Mouse (Mus musculus) lung, adult 2 months (tissue): ENCODE results near the gene Zbtb42. TPM values are rescaled to one million over a fixed set of nuclear protein-coding genes. Genes with fewer than 3 reads are reported as not detected.

ENCODE experiments used
- DNase-seq: peaks from one replicate; pipeline ENCODE4 v3.0.0; 2022
- H3K4me1 ChIP-seq: fragments of 200-500 bp; 2 replicates; pipeline ENCODE4 v1.6.1; 2011; ENCODE audit warnings: low read length; ENCODE audit not compliant: control insufficient read depth, insufficient read depth
- H3K4me3 ChIP-seq: fragments of 200-500 bp; replicated peaks from 2 replicates; pipeline ENCODE3; 2011; ENCODE audit warnings: low read depth, mild to moderate bottlenecking, control low read depth, low read length; ENCODE audit errors: extremely low read depth
- CTCF ChIP-seq: fragments of 200-500 bp; IDR thresholded peaks from 2 replicates; pipeline ENCODE4 v1.5.1; 2011; ENCODE audit warnings: mild to moderate bottlenecking, low read length, control low read depth; ENCODE audit not compliant: insufficient read depth
- POLR2A ChIP-seq: fragments of 200-500 bp; IDR thresholded peaks from 2 replicates; pipeline ENCODE4 v1.6.1; 2011; ENCODE audit warnings: low read depth, mild to moderate bottlenecking, control low read depth, low read length, borderline replicate concordance; ENCODE audit errors: extremely low read depth
- WGBS: fragments of 180-500 bp; shearing (Covaris S2); methylation state at CpG from one replicate; pipeline ENCODE4 v1.1.7; 2018; 5-methylcytosine and 5-hydroxymethylcytosine counted together
- polyA plus RNA-seq: library from polyadenylated mRNA; depleted of rRNA; stranded (reverse); fragments of >200 nt; gene quantifications from 2 replicates; pipeline ENCODE4 v1.2.3, GENCODE M21; 2012

The Zbtb42 gene
- polyA plus RNA-seq, 1 experiment = 51.2 TPM

DNA sequence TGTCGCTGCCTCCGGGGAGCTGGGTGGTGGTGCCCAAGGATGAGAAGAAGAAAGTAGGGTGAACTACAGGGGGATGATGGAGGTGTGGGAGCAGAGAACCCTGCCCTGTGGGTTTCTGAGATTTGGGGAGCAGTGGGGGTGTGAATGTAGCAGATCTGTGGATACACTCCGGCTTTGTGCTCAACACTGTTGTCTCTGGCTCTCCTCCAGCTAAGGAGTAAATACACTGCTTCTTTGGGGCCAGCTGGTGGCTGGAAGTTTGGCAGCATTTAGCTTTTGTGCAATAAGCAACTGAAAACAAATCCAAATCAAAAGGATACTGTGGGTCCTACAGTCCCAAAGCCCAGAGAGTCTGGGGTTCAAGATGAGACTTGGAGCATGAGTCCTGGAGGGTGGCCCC, 35.4 kb downstream of the Zbtb42 start:
- Histone ChIP-seq H3K4me3 (no peak overlapping the region), H3K4me1 (no peaks in the 10 kb centered on the region)
- DNase-seq = no peak
- 41% methylated on average over 3 of the region's 3 CpGs for WGBS
- TF ChIP-seq CTCF = no peak

DNA sequence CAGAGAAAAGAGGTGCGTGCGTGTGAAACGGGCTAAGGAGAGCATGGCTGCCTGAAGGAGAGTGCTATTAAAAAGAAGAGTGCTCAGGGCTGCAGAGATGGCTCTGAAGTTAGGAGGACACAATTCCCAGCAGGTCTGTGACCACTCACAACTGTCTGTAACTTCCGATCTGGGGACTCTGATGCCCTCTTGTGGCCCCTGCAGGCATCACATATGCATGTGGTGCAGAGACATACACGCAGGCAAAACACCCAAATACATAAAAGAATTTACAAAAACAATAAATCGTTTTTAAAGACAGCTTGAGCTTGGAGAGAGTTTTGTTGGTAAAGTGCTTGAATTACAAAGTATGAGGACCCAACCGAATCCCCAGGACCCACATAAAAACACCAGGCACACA, 38.5 kb downstream of the Zbtb42 start:
- 25% methylated on average over 7 of the region's 7 CpGs for WGBS
- H3K4me3 ChIP-seq = no peak overlapping the region
- DNase-seq = peak; percentile 46
- peak; percentile 82 for TF ChIP-seq CTCF
- no peak for TF ChIP-seq POLR2A
- H3K4me1 ChIP-seq = no peaks in the 10 kb centered on the region; the same call in 1 of the 2 replicates

DNA sequence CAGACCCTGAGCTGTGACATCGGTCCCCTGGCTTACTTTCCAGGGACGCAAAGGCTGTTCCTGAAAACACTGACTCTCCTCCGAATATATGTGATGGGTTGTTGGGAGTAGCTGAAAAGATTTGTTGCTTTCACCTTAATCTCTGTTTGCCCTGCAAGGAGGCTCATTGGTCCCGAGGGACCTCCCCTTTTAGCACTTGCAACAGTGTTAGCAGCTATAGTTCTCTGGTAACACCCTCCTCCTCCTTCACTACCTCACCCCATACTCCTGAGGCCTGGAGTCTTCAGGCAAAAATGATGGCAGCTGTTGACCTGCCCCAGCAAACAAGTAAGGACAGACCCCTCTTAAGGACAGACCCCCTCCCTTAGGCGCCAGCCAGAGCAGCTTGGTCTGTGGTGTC, 40.4 kb downstream of the Zbtb42 start:
- no peak for DNase-seq
- WGBS = 67% methylated on average over 5 of the region's 5 CpGs
- H3K4me1 ChIP-seq = peaks cover 3% of the 10 kb centered on the region
- no peak overlapping the region for H3K4me3 ChIP-seq
- TF ChIP-seq CTCF (no peak), POLR2A (no peak)

DNA sequence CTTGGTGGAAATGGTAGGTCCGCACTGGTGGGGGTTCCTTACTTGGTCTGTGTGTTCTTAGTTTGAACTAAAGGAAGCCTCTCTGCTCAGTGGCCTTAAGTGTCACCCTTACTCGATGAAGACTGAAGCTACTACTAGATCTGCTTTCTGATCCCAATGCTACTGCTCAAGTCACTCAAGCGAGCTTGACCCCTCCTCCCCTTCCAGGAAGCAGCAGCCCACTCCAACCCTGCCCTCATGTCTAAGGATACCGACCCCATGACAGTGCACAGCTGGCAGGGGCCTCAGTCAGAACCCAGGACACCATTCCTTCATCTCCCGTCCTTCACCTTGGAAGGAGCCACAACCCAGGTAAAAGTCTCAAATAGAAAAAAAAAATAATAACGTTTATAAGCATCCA, 41.6 kb downstream of the Zbtb42 start, which contains the start of gene Cep170b:
Gene Cep170b, plus strand, starts transcription at position 240 of the 400 bp plus-strand sequence.
- H3K4me3 ChIP-seq = peak within 1 kb of the TSS; percentile 69
- DNase-seq = no peak

GRCm38 (mm10) chr12:112720890-112721423, 42.3 kb downstream of the Zbtb42 start:
- peaks cover 3% of the 10 kb centered on the region for H3K4me1 ChIP-seq
- peak overlapping the region; percentile 69 for H3K4me3 ChIP-seq
- 61% methylated on average over 12 of the region's 12 CpGs for WGBS
- DNase-seq = no peak
- TF ChIP-seq POLR2A = no peak
- TF ChIP-seq CTCF = no peak

More for the DNA sequence above, 41.6 kb downstream of the Zbtb42 start, which contains the start of gene Cep170b:
- TF ChIP-seq POLR2A = no peak
- no peak for TF ChIP-seq CTCF
- WGBS = 60% methylated on average over 6 of the region's 6 CpGs
- peaks cover 3% of the 10 kb centered on the region for H3K4me1 ChIP-seq

GRCm38 (mm10) chr12:112721424-112722239, 43.0 kb downstream of the Zbtb42 start:
- Histone ChIP-seq H3K4me3 (peak overlapping the region; percentile 69), H3K4me1 (peaks cover 3% of the 10 kb centered on the region)
- peak; percentile 76 for DNase-seq
- 12% methylated on average over 57 of the region's 69 CpGs for WGBS
- peak; percentile 55; the same call in 1 of the 2 replicates for TF ChIP-seq POLR2A
- TF ChIP-seq CTCF = no peak

DNA sequence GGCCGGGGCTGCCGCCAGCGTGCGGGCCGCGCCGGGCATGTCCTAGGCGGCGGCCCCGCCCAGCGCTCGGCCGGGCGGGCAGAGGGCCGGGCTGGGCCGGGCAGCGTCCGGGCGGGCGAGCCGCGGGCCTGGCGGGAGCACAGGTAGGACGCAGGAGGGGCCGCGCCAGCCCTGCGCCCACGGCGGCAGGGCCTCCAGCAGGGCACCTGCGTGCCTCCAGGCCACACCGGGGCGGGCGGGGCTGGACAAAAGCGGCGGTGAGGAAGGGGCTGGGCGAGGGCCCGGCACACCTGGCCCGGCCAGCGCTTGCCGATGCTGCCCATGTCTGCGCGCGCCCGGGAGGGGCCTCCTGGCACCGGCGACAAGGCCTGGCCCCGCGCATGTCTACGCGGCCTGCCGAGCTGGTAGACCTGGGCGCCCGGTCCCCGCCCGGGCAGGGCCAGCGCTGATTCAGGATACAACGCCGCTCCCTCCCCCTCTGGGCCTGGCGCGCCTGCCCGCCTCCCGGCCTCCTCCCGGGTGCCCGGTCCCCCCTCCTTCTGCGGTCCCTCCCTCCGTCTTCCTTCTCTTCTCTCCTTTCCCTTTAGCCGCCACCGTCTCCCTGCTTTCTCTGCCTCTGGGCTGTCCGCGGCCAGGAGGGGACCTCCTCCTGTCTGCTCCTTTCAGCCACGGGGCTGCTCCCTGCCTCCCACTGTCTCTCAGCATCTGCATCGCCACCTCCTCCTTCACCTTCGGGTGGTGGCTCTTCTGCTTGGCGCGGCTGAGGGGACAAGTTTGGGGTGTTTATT, 43.8 kb downstream of the Zbtb42 start:
- DNase-seq = peak; percentile 68
- Histone ChIP-seq H3K4me1 (peaks cover 3% of the 10 kb centered on the region), H3K4me3 (peak overlapping the region; percentile 62)
- TF ChIP-seq CTCF = no peak
- TF ChIP-seq POLR2A = 0 out of 2 replicates have a peak, but pooled peaks have one; percentile 7
- WGBS = 4% methylated on average over 70 of the region's 75 CpGs

- WGBS = 15% methylated on average over 5 of the region's 5 CpGs
- H3K4me1 ChIP-seq = peaks cover 3% of the 10 kb centered on the region
- no peak for TF ChIP-seq POLR2A
- DNase-seq = no peak
- peak overlapping the region; percentile 62 for H3K4me3 ChIP-seq
These were observed 44.4 kb downstream of the Zbtb42 start for GRCm38 (mm10) chr12:112723028-112723330.

GRCm38 (mm10) chr12:112723445-112723844, 44.8 kb downstream of the Zbtb42 start:
- H3K4me3 ChIP-seq = no peak overlapping the region
- DNase-seq = no peak
- WGBS = 79% methylated on average over 6 of the region's 6 CpGs
- H3K4me1 ChIP-seq = peaks cover 3% of the 10 kb centered on the region
- TF ChIP-seq POLR2A (no peak), CTCF (no peak)
